Mouse (Mus musculus) thymus, adult 2 months (tissue): ENCODE data around the gene Klk15. TPM values are rescaled to one million over a fixed set of nuclear protein-coding genes. Genes with fewer than 3 reads are reported as not detected.
"Not testable (repeated sequence)": the region's sequence is repeated elsewhere in the genome, so short reads cannot be mapped to it uniquely, and the experiment has no call there.

Source experiments
- DNase-seq: peaks from one replicate; pipeline ENCODE4 v3.0.0; 2021
- H3K27ac ChIP-seq: fragments of 200-500 bp; 2 replicates; pipeline ENCODE4 v1.5.1; 2012; ENCODE audit warnings: low read length, control low read depth; ENCODE audit not compliant: control insufficient read depth, insufficient read depth
- H3K27me3 ChIP-seq: fragments of 200-500 bp; 2 replicates; pipeline ENCODE4 v1.6.1; 2012; ENCODE audit warnings: mild to moderate bottlenecking, low read length, moderate library complexity, mixed read lengths; ENCODE audit not compliant: control insufficient read depth, insufficient read depth
- H3K36me3 ChIP-seq: fragments of 200-500 bp; 2 replicates; pipeline ENCODE4 v1.6.1; 2012; ENCODE audit warnings: mild to moderate bottlenecking, low read length, moderate library complexity; ENCODE audit not compliant: control insufficient read depth, insufficient read depth
- H3K4me1 ChIP-seq: fragments of 200-500 bp; replicated peaks from 2 replicates; pipeline ENCODE4 v1.6.1; 2012; ENCODE audit warnings: low read length; ENCODE audit not compliant: control insufficient read depth, insufficient read depth
- H3K4me3 ChIP-seq: fragments of 200-500 bp; 2 replicates; pipeline ENCODE4 v1.5.1; 2012; ENCODE audit warnings: mild to moderate bottlenecking, low read length, control low read depth, moderate library complexity; ENCODE audit not compliant: control insufficient read depth, insufficient read depth
- CTCF ChIP-seq: fragments of 200-500 bp; IDR thresholded peaks from 2 replicates; pipeline ENCODE4 v1.5.1; 2012; ENCODE audit warnings: mild to moderate bottlenecking, control low read depth, low read length, moderate library complexity, borderline replicate concordance; ENCODE audit not compliant: control insufficient read depth, poor library complexity, insufficient read depth; ENCODE audit errors: extremely low read depth
- POLR2A ChIP-seq: fragments of 200-500 bp; IDR thresholded peaks from 2 replicates; pipeline ENCODE4 v1.6.1; 2012; ENCODE audit warnings: mild to moderate bottlenecking, low read length, control low read depth, moderate library complexity; ENCODE audit not compliant: control insufficient read depth, poor library complexity, insufficient read depth; ENCODE audit errors: extremely low read depth
- WGBS: fragments of 180-500 bp; shearing (Covaris S2); methylation state at CpG from one replicate; pipeline ENCODE4 v1.1.7; 2018; 5-methylcytosine and 5-hydroxymethylcytosine counted together
- polyA plus RNA-seq: library from polyadenylated mRNA; depleted of rRNA; stranded (reverse); fragments of >200 nt; gene quantifications from 2 replicates; pipeline ENCODE4 v1.2.3, GENCODE M21; 2012; rRNA removed

Gene Klk15
- polyA plus RNA-seq, 1 experiment, result 0.70 TPM

DNA sequence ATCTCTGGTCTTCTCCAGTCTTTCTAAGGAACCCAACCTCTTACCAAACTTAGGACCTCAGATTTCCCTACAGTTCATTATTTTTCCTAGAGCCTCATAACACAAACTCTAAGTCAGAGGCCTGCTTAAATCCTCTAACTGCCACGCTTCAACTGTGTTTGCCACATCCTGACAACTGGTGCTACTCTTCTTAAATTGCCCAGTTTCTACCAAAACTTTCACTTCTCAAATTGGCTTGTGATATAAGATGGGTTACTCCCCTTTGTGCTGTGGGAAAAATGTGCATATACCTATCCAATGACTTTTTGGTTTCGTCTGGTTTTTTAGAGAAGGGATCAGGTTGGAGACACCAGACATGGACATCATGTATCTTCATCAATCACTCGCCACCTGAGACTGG lies 33.5 kb downstream of the Klk15 start:
- Histone ChIP-seq H3K27me3 (no peaks in the 10 kb centered on the region), H3K4me3 (no peak overlapping the region), H3K27ac (no peak overlapping the region), H3K36me3 (no peaks in the 10 kb centered on the region), H3K4me1 (no peaks in the 10 kb centered on the region)
- DNase-seq, result no peak
- TF ChIP-seq CTCF (no peak), POLR2A (no peak)
- WGBS, result 80% methylated on average over 3 of the region's 3 CpGs

DNA sequence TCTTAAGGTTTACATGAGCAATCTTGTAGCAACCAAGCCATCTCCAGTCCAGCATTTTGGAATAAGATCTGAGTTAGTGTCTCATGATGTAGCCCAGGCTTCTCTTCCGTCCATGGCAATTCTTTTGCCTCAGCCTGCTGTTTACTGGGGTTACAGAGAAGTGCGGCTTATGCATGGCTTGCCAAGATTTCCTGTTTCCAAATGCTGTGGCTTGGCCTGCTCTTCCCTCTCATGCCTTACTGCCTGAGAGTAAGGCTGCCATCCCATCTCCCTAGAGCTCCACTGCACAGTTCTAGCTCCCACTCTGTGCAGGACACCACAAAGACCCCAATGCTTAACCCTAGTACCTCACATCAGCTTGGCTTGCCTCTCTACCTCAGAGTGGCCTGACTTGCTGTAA lies 34.1 kb downstream of the Klk15 start:
- no peak for DNase-seq
- WGBS, result 72% methylated on average over 2 of the region's 2 CpGs
- no peak overlapping the region for H3K4me3 ChIP-seq
- H3K4me1 ChIP-seq, result no peaks in the 10 kb centered on the region
- H3K27me3 ChIP-seq, result no peaks in the 10 kb centered on the region
- TF ChIP-seq CTCF (no peak), POLR2A (no peak)
- no peak overlapping the region for H3K27ac ChIP-seq
- no peaks in the 10 kb centered on the region for H3K36me3 ChIP-seq

DNA sequence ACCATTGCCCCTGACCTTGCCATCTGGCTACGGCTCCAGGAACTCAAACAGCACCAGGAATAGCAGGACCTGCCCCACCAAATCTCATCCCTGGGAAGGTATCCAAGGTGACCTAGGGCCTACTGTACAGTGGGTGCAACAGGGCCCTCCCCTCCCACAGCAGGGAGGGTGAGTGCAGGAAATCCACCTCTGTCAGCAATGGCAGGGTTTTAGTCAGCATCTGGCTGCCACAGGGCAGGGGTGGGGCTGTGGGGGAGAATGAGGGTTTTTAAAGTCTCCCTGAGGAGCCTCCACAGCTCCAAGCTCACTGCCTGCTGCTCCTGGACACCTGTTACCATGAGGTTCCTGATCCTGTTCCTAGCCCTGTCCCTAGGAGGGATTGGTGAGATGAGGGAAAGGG lies 42.2 kb downstream of the Klk15 start, which contains the start of gene Klk1b9:
TSS of gene Klk1b9 (plus strand) at position 301 of the 400 bp plus-strand sequence.
- DNase-seq, H3K4me1 ChIP-seq, H3K4me3 ChIP-seq, H3K27ac ChIP-seq, H3K27me3 ChIP-seq, H3K36me3 ChIP-seq: not testable (repeated sequence)
- WGBS, result 88% methylated on average over 1 of the region's 1 CpGs

DNA sequence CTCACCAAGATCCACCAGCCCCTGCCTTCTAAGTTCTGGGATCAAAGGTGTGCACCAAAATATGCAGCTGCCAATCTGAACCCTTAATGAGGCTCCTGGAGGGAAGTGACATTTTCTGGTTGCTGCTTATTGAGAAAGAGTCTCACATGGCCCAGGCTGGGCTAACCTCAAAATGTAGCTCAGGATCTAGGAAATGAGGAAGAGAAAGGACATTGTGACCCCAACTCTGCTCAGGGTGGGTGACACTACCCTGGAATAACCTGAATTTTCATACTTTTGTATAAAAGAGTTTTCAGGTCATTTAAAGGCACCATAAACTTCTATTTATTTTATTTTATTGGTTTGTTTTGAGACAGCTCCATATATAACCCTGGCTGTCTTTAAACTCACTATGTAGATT lies 52.1 kb downstream of the Klk15 start:
- TF ChIP-seq CTCF (no peak), POLR2A (no peak)
- DNase-seq, result no peak
- Histone ChIP-seq H3K27ac (no peak overlapping the region), H3K4me3 (no peak overlapping the region), H3K36me3 (no peaks in the 10 kb centered on the region), H3K27me3 (no peaks in the 10 kb centered on the region), H3K4me1 (no peaks in the 10 kb centered on the region)

Other genes starting within 250 kb of the Klk15 start
- 1.9 and 2.0 TPM in 2 replicates for gene Klk14, start 243.3 kb upstream of the Klk15 start, polyA plus RNA-seq
- gene Klk13, start 221.2 kb upstream of the Klk15 start, polyA plus RNA-seq, result 3.6 and 4.4 TPM in 2 replicates
- 0.33 and 0.85 TPM in 2 replicates for gene Klk12, start 164.8 kb upstream of the Klk15 start, polyA plus RNA-seq
- 0.32 and 0.81 TPM in 2 replicates for gene Klk11, start 159.1 kb upstream of the Klk15 start, polyA plus RNA-seq
- 1.7 and 3.3 TPM in 2 replicates for gene Klk10, start 152.7 kb upstream of the Klk15 start, polyA plus RNA-seq
- 0.17 and 0.51 TPM in 2 replicates for gene Klk9, start 141.8 kb upstream of the Klk15 start, polyA plus RNA-seq
- gene Klk8, start 136.2 kb upstream of the Klk15 start, polyA plus RNA-seq, result 24.8 and 28.9 TPM in 2 replicates
- 0.96 and 2.1 TPM in 2 replicates for gene Klk7, start 122.4 kb upstream of the Klk15 start, polyA plus RNA-seq
- 1.2 and 3.5 TPM in 2 replicates for gene Klk6, start 109.2 kb upstream of the Klk15 start, polyA plus RNA-seq
- gene Klk5, start 91.8 kb upstream of the Klk15 start, polyA plus RNA-seq, result 0.87 and 1.8 TPM in 2 replicates
- gene Klk4, start 52.6 kb upstream of the Klk15 start, polyA plus RNA-seq, result 1.9 and 2.0 TPM in 2 replicates
- 0.84 and 1.1 TPM in 2 replicates for gene Klk1b8, start 16.9 kb downstream of the Klk15 start, polyA plus RNA-seq
- 0.57 TPM in 2 replicates for gene Klk1b1, start 33.0 kb downstream of the Klk15 start, polyA plus RNA-seq
- 1.8 and 2.3 TPM in 2 replicates for gene Klk1b9, start 42.3 kb downstream of the Klk15 start, polyA plus RNA-seq
- 2.3 and 3.7 TPM in 2 replicates for gene Klk1b11, start 62.1 kb downstream of the Klk15 start, polyA plus RNA-seq
- 1.8 and 5.7 TPM in 2 replicates for gene Klk1b26, start 78.4 kb downstream of the Klk15 start, polyA plus RNA-seq
- gene Klk1b27, start 118.5 kb downstream of the Klk15 start, polyA plus RNA-seq, result 5.2 and 5.3 TPM in 2 replicates
- 0.32 TPM in 1 of 2 replicates, not detected in the other for gene Klk1b21, start 168.6 kb downstream of the Klk15 start, polyA plus RNA-seq
- gene Klk1b22, start 178.9 kb downstream of the Klk15 start, polyA plus RNA-seq, result 0.27 and 0.70 TPM in 2 replicates
- gene Klk1b16, start 203.0 kb downstream of the Klk15 start, polyA plus RNA-seq, result 0.46 and 0.86 TPM in 2 replicates